Mouse (Mus musculus) sigmoid colon, adult 10 weeks (tissue): Measurements from ENCODE around the gene Rb1. TPM values are rescaled to one million over a fixed set of nuclear protein-coding genes. Genes with fewer than 3 reads are reported as not detected.

Source experiments
- polyA plus RNA-seq: library from polyadenylated mRNA; stranded (reverse); fragments of 350-450 nt; fragmentation: Illumina TruSeq; extraction: RNeasy Lipid Tissue Mini Kit (QIAGEN cat#74804); gene quantifications from one replicate; pipeline ENCODE4 v1.2.3, GENCODE M21; 2014; ENCODE audit warnings: low read depth, low replicate concordance

Gene Rb1
- 135 TPM for polyA plus RNA-seq

DNA sequence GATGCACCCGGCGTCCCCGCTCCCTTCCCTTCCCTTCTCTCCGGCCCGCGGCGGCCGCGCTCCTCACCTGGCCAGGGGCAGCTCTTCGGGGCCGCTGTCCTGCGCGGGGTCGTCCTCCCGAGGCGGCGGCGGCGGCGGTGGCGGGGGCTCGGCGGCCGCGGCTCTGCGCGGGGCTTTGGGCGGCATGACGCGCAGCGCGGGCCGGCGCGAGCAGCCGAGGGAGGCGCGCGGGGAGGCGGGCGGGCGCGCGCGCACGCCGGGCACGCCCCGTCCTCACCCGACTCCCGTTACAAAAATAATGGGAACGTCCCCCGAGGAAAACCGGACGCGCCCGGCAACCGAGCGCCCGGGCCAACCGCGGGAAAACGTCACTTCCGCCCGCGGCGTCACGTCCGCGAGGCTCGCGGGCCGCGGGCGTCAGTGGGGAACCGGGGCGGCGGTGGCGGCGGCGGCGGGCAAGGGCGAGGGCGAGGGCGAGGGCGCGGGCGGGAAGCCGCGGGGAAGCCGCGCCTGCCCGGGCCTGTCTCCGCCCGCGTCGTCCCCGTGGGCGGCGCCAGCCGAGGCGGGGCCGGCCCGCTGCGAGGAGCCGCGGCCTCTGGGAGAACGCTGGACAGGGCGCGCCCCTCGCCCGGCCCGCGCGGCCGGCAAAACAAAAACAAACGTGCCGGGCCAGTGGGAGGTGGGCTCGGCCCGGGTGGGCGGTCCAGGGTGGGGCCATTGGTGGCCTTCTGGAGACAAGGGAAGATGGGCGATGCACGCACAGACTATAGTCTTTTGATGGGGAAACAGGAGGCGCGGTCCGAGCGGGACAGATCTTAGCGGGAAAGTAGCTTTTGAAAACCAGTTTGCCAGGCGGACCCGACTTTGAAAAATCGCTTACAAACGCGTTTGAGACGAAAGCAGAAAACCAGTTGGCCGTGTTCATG is at the start of gene Rb1:
TSS of gene Rb1 (minus strand) at position 367 of the 926 bp plus-strand sequence.

DNA sequence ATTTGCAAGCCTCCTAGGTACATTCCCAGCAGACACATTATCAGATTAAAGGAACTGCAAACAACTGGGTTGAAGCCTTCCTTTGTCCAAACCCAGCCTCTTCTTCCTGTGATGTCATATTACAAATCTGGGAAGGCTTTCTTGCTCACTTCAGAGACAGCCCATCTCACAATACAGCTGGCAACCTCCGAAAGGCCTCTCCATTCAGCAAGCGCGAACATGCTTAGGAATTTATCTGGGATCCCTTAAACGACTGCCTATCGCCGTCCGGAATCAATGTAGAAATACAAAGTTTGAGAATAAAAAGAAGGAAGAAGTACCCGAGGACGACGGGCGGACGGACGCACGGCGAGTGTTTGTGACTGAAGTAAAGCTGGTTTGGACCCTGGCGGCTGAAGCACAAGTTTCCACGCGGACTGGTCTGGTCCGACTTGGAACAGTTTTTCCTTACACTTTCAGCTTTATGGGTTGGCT is 87.7 kb downstream of the Rb1 start, which contains the start of gene Lpar6:
TSS of gene Lpar6 (plus strand) at position 48 of the 474 bp plus-strand sequence.

Other genes starting within 250 kb of the Rb1 start
- 34.4 TPM for gene Rcbtb2, start 202.8 kb downstream of the Rb1 start, polyA plus RNA-seq
- 25.3 TPM for gene Lpar6, start 87.9 kb downstream of the Rb1 start, polyA plus RNA-seq
- 1,779 TPM for gene Itm2b, start 59.5 kb upstream of the Rb1 start, polyA plus RNA-seq
- 31.4 TPM for gene Med4, start 184.2 kb upstream of the Rb1 start, polyA plus RNA-seq
- gene Sucla2, start 199.5 kb upstream of the Rb1 start, polyA plus RNA-seq: 298 TPM
- gene Nudt15, start 222.4 kb upstream of the Rb1 start, polyA plus RNA-seq: 3.9 TPM